Mouse (Mus musculus): ENCODE measurements around the gene F8.
"Not testable (repeated sequence)": the region's sequence is repeated elsewhere in the genome, so short reads cannot be mapped to it uniquely, and the experiment has no call there.

F8 gene

GRCm38 (mm10) chrX:75382195-75382771 lies at the start of gene F8, which contains the start of gene Fundc2:
Gene F8 (minus strand): TSS chrX:75382615.
Gene Fundc2 (plus strand): TSS chrX:75382399.
- peak; percentile 76 to 88 for DNase-seq

GRCm38 (mm10) chrX:75415936-75416785 lies 33.7 kb upstream of the F8 start, which contains the start of the genes Cmc4, Mtcp1 and Brcc3:
Gene Cmc4 (minus strand): TSS chrX:75416584.
Gene Mtcp1 (minus strand): TSS chrX:75416588.
Gene Brcc3 (plus strand): TSS chrX:75416628.
- peak; percentile 87 to 92 for DNase-seq

GRCm38 (mm10) chrX:75409711-75410110 lies 27.3 kb upstream of the F8 start:
- DNase-seq: no peak

- no peak for DNase-seq
Measured at GRCm38 (mm10) chrX:75403350-75403749, 20.9 kb upstream of the F8 start.

- DNase-seq: no peak
Measured at GRCm38 (mm10) chrX:75402668-75403067, 20.3 kb upstream of the F8 start.

GRCm38 (mm10) chrX:75399471-75399870 lies 17.1 kb upstream of the F8 start:
- DNase-seq: no peak

- peak; percentile 4 to 6 for DNase-seq
Measured at GRCm38 (mm10) chrX:75381699-75382098, 716 bp downstream of the F8 start.

GRCm38 (mm10) chrX:75381176-75381575 lies 1.2 kb downstream of the F8 start:
- no peak for DNase-seq

- no peak for DNase-seq
Measured at GRCm38 (mm10) chrX:75376815-75377214, 5.6 kb downstream of the F8 start.

- DNase-seq: no peak
Measured at GRCm38 (mm10) chrX:75372666-75373425, 9.6 kb downstream of the F8 start.

- DNase-seq: no peak
Measured at GRCm38 (mm10) chrX:75370197-75370596, 12.2 kb downstream of the F8 start.

GRCm38 (mm10) chrX:75323556-75323955 lies 58.9 kb downstream of the F8 start:
- DNase-seq: no peak

GRCm38 (mm10) chrX:75271676-75272075 lies 110.7 kb downstream of the F8 start:
- DNase-seq: peak; percentile 2 to 7

- not testable (repeated sequence) for DNase-seq
Measured at GRCm38 (mm10) chrX:75233603-75234376, 148.6 kb downstream of the F8 start.

GRCm38 (mm10) chrX:75231456-75231855 lies 151.0 kb downstream of the F8 start:
- no peak for DNase-seq

GRCm38 (mm10) chrX:75163670-75164069 lies 218.7 kb downstream of the F8 start, which contains the start of gene Smim9:
Gene Smim9 (minus strand): TSS chrX:75163770.
- DNase-seq: no peak

- DNase-seq: peak; percentile 42 to 62
Measured at GRCm38 (mm10) chrX:75155576-75156243, 226.7 kb downstream of the F8 start.

- no peak for DNase-seq
Measured at GRCm38 (mm10) chrX:75152249-75152648, 230.2 kb downstream of the F8 start.

GRCm38 (mm10) chrX:75150304-75150703 lies 232.1 kb downstream of the F8 start:
- no peak for DNase-seq

GRCm38 (mm10) chrX:75148414-75148813 lies 234.0 kb downstream of the F8 start:
- no peak for DNase-seq

GRCm38 (mm10) chrX:75143124-75143555 lies 239.3 kb downstream of the F8 start:
- DNase-seq: peak; percentile 12 to 27

GRCm38 (mm10) chrX:75138182-75138581 lies 244.2 kb downstream of the F8 start:
- DNase-seq: no peak
